Mouse (Mus musculus) intestine, embryonic 15.5 days (tissue): ENCODE results near the gene Slc9a8. TPM values are rescaled to one million over a fixed set of nuclear protein-coding genes. Genes with fewer than 3 reads are reported as not detected.

Source experiments
- ATAC-seq: fragments of 200-750 bp; cut with Nextera tagmentation; 2 replicates; pipeline ENCODE4 v1.8.0; 2017; ENCODE audit warnings: moderate TSS enrichment, moderate library complexity
- H3K27ac ChIP-seq: fragments of 300-500 bp; sonication (generic); 2 replicates; pipeline ENCODE4 v1.5.1; 2015; ENCODE audit warnings: mild to moderate bottlenecking, inconsistent platforms
- H3K27me3 ChIP-seq: fragments of 300-500 bp; sonication (generic); replicated peaks from 2 replicates; pipeline ENCODE4 v1.6.1; 2015; ENCODE audit warnings: inconsistent platforms
- H3K36me3 ChIP-seq: fragments of 300-500 bp; sonication (generic); 2 replicates; pipeline ENCODE4 v1.6.1; 2015; ENCODE audit warnings: inconsistent platforms
- H3K4me1 ChIP-seq: fragments of 300-500 bp; sonication (generic); replicated peaks from 2 replicates; pipeline ENCODE4 v1.6.1; 2015; ENCODE audit warnings: inconsistent platforms
- H3K4me2 ChIP-seq: fragments of 300-500 bp; sonication (generic); replicated peaks from 2 replicates; pipeline ENCODE4 v1.6.1; 2015; ENCODE audit warnings: mild to moderate bottlenecking, inconsistent platforms
- H3K4me3 ChIP-seq: fragments of 300-500 bp; sonication (generic); replicated peaks from 2 replicates; pipeline ENCODE4 v1.5.1; 2015; ENCODE audit warnings: inconsistent platforms
- H3K9ac ChIP-seq: fragments of 300-500 bp; sonication (generic); 2 replicates; pipeline ENCODE4 v1.6.1; 2015; ENCODE audit warnings: inconsistent platforms
- H3K9me3 ChIP-seq: fragments of 300-500 bp; sonication (generic); 2 replicates; pipeline ENCODE4 v1.6.1; 2016; ENCODE audit warnings: inconsistent platforms
- WGBS: fragments of 180-500 bp; shearing (Covaris S2); methylation state at CpG from one replicate; pipeline ENCODE4 v1.1.7; 2015; 5-methylcytosine and 5-hydroxymethylcytosine counted together
- polyA plus RNA-seq: library from polyadenylated mRNA; unstranded; fragments of >200 nt; fragmentation: Nextera tagmentation; extraction: Ambion mirVana; gene quantifications from 2 replicates; pipeline ENCODE4 v1.2.1, GENCODE M21; 2015

Gene Slc9a8
- polyA plus RNA-seq, 1 experiment from 2014 or later: 19.9 TPM

- Histone ChIP-seq H3K4me3 (no peak overlapping the region), H3K27me3 (no peaks in the 10 kb centered on the region), H3K4me2 (no peak overlapping the region), H3K36me3 (peaks cover 37% of the 10 kb centered on the region), H3K4me1 (peaks cover 29% of the 10 kb centered on the region), H3K9me3 (no peaks in the 10 kb centered on the region), H3K27ac (no peak overlapping the region), H3K9ac (no peak overlapping the region)
- WGBS: 97% methylated on average over 4 of the region's 4 CpGs
- no peak for ATAC-seq
These were observed 87.1 kb downstream of the Slc9a8 start for GRCm38 (mm10) chr2:167508569-167508968.

- Histone ChIP-seq H3K27me3 (no peaks in the 10 kb centered on the region), H3K9ac (no peak overlapping the region), H3K4me3 (no peak overlapping the region), H3K4me1 (peaks cover 13% of the 10 kb centered on the region), H3K9me3 (no peaks in the 10 kb centered on the region), H3K27ac (no peak overlapping the region), H3K36me3 (peaks cover 54% of the 10 kb centered on the region), H3K4me2 (no peak overlapping the region)
- 0 out of 2 replicates have a peak, but pooled peaks have one; percentile 24 for ATAC-seq
- 77% methylated on average over 3 of the region's 3 CpGs for WGBS
These were observed 89.0 kb downstream of the Slc9a8 start for GRCm38 (mm10) chr2:167510485-167510884.

- WGBS: 93% methylated on average over 9 of the region's 9 CpGs
- H3K27ac ChIP-seq: no peak overlapping the region
- peaks cover 63% of the 10 kb centered on the region for H3K36me3 ChIP-seq
- no peaks in the 10 kb centered on the region for H3K27me3 ChIP-seq
- ATAC-seq: no peak
- no peaks in the 10 kb centered on the region for H3K9me3 ChIP-seq
- no peak overlapping the region for H3K9ac ChIP-seq
- H3K4me3 ChIP-seq: no peak overlapping the region
- no peak overlapping the region for H3K4me2 ChIP-seq
- 0 out of 2 replicates have a peak, but pooled peaks cover 2% of the 10 kb centered on the region for H3K4me1 ChIP-seq
These were observed 90.9 kb downstream of the Slc9a8 start for GRCm38 (mm10) chr2:167512365-167512764.

DNA sequence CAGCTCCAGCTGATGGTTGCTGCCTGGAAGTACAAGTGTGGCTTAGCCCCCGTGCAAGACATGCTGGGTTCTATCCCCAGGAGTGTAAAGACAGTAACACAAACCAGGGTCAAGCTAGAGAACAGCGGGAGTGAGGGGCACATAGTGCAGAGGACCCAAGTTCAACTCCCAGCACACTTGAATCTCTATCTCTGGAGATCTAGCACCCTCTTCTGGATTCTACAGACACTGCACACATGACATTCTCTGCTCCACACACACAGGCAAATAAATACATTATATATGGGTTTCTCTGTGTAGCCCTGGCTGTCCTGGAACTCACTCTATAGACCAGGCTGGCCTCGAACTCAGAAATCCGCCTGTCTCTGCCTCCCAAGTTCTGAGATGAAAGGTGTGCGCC lies 91.5 kb downstream of the Slc9a8 start:
- Histone ChIP-seq H3K27ac (no peak overlapping the region), H3K4me1 (no peaks in the 10 kb centered on the region), H3K27me3 (no peaks in the 10 kb centered on the region), H3K9me3 (no peaks in the 10 kb centered on the region), H3K9ac (no peak overlapping the region), H3K36me3 (peaks cover 67% of the 10 kb centered on the region), H3K4me2 (no peak overlapping the region), H3K4me3 (no peak overlapping the region)
- 92% methylated on average over 5 of the region's 5 CpGs for WGBS
- ATAC-seq: no peak

DNA sequence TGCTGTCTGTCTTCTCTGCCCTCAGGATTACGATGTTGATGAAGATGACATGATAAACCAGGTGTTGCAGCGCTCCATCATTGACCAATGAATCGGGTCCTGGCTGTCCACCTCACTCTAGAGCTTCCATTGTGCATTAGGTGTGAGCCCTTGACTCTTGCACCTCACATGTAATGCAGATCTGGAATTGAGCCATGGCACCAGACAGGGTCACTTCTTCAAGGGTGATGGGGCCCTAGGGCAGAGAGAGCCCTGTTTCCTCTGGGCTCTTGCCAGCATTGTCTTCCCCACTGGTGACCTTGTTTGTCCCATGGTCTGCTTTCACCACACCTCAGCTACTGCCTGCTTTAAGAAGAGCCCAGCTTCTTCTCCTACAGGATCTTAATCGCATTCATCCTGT lies 93.1 kb downstream of the Slc9a8 start:
- no peak for ATAC-seq
- H3K4me2 ChIP-seq: no peak overlapping the region

DNA sequence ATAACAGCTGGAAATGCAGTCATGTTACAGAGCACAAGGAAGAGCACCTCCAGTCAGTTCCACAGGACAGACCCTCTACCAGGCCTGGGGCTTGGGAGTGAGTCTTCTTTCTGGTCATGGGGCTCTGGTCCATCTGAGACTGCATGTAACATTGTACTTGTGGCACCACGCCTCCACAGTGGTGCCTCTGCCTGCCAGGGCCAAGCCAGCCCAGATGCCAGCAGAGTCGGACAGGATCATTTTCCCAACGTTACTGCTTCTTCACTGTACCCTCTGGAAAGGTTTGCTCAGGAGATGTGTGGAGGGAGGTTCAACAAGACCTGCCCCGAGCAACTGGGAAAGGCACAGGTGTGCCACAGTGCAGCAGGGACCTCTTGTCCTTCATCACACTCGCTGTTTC lies 94.2 kb downstream of the Slc9a8 start:
- no peak overlapping the region for H3K4me2 ChIP-seq
- H3K4me3 ChIP-seq: no peak overlapping the region
- H3K4me1 ChIP-seq: no peaks in the 10 kb centered on the region
- H3K9ac ChIP-seq: no peak overlapping the region
- H3K9me3 ChIP-seq: no peaks in the 10 kb centered on the region
- H3K36me3 ChIP-seq: peaks cover 63% of the 10 kb centered on the region
- H3K27me3 ChIP-seq: no peaks in the 10 kb centered on the region
- ATAC-seq: no peak
- 86% methylated on average over 5 of the region's 5 CpGs for WGBS
- no peak overlapping the region for H3K27ac ChIP-seq

More for the DNA sequence above, 93.1 kb downstream of the Slc9a8 start:
- H3K9me3 ChIP-seq: no peaks in the 10 kb centered on the region
- no peaks in the 10 kb centered on the region for H3K27me3 ChIP-seq
- no peak overlapping the region for H3K27ac ChIP-seq
- H3K4me1 ChIP-seq: no peaks in the 10 kb centered on the region
- H3K4me3 ChIP-seq: no peak overlapping the region
- H3K36me3 ChIP-seq: peaks cover 66% of the 10 kb centered on the region
- H3K9ac ChIP-seq: no peak overlapping the region
- 96% methylated on average over 4 of the region's 4 CpGs for WGBS

- H3K4me2 ChIP-seq: no peak overlapping the region
- no peak for ATAC-seq
- no peaks in the 10 kb centered on the region for H3K27me3 ChIP-seq
- no peaks in the 10 kb centered on the region for H3K4me1 ChIP-seq
- H3K9me3 ChIP-seq: no peaks in the 10 kb centered on the region
- 74% methylated on average over 5 of the region's 5 CpGs for WGBS
- H3K36me3 ChIP-seq: peaks cover 36% of the 10 kb centered on the region
- H3K4me3 ChIP-seq: no peak overlapping the region
- H3K27ac ChIP-seq: no peak overlapping the region
- H3K9ac ChIP-seq: no peak overlapping the region
These were observed 98.2 kb downstream of the Slc9a8 start for GRCm38 (mm10) chr2:167519606-167520252.

Other genes starting within 250 kb of the Slc9a8 start
- gene Kcnb1, start 231.6 kb upstream of the Slc9a8 start, polyA plus RNA-seq: 1.1 and 1.7 TPM in 2 replicates
- gene Ptgis, start 181.1 kb upstream of the Slc9a8 start, polyA plus RNA-seq: 12.0 and 13.4 TPM in 2 replicates
- 9.6 and 10.8 TPM in 2 replicates for gene B4galt5, start 72.5 kb upstream of the Slc9a8 start, polyA plus RNA-seq
- 65.3 and 73.3 TPM in 2 replicates for gene Rnf114, start 70.9 kb downstream of the Slc9a8 start, polyA plus RNA-seq
- 12.7 and 13.8 TPM in 2 replicates for gene Spata2, start 71.2 kb downstream of the Slc9a8 start, polyA plus RNA-seq
- gene Snai1, start 116.5 kb downstream of the Slc9a8 start, polyA plus RNA-seq: 14.3 and 16.1 TPM in 2 replicates
- 268 and 270 TPM in 2 replicates for gene Ube2v1, start 210.4 kb downstream of the Slc9a8 start, polyA plus RNA-seq
- 0.40 and 7.2 TPM in 2 replicates for gene Gm20431, start 239.8 kb downstream of the Slc9a8 start, polyA plus RNA-seq